Mouse (Mus musculus) lung, adult 2 months (tissue): ENCODE data around the gene Sgsh.

ENCODE experiments used
- CTCF ChIP-seq: fragments of 200-500 bp; IDR thresholded peaks from 2 replicates; pipeline ENCODE4 v1.5.1; 2011; ENCODE audit warnings: mild to moderate bottlenecking, low read length, control low read depth; ENCODE audit not compliant: insufficient read depth
- POLR2A ChIP-seq: fragments of 200-500 bp; IDR thresholded peaks from 2 replicates; pipeline ENCODE4 v1.6.1; 2011; ENCODE audit warnings: low read depth, mild to moderate bottlenecking, control low read depth, low read length, borderline replicate concordance; ENCODE audit errors: extremely low read depth

GRCm38 (mm10) chr11:119330592-119330991 is 24.7 kb downstream of the Sgsh start:
- no peak for TF ChIP-seq POLR2A
- no peak for TF ChIP-seq CTCF
